Mouse (Mus musculus): ENCODE measurements around the gene Bach2.
A peak's percentile ranks its signal among the peaks of the same experiment; 100 is the strongest.

Gene Bach2

GRCm38 (mm10) chr4:32293686-32294265, 55.2 kb downstream of the Bach2 start:
- no peak for DNase-seq (ENCODE audit: low read depth, low spot score)

- no peak for DNase-seq (ENCODE audit: low read depth, low spot score)
Observed at GRCm38 (mm10) chr4:32297071-32297671, 58.6 kb downstream of the Bach2 start.

GRCm38 (mm10) chr4:32299221-32299620, 60.6 kb downstream of the Bach2 start:
- no peak for DNase-seq (ENCODE audit: low read depth, low spot score)

GRCm38 (mm10) chr4:32299970-32300369, 61.4 kb downstream of the Bach2 start:
- DNase-seq (ENCODE audit: low read depth, low spot score) = no peak

GRCm38 (mm10) chr4:32302668-32303067, 64.1 kb downstream of the Bach2 start:
- DNase-seq (ENCODE audit: low read depth, low spot score) = peak; percentile 52

GRCm38 (mm10) chr4:32303076-32303475, 64.5 kb downstream of the Bach2 start:
- DNase-seq (ENCODE audit: low read depth, low spot score) = peak; percentile 67

GRCm38 (mm10) chr4:32303674-32304073, 65.1 kb downstream of the Bach2 start:
- DNase-seq (ENCODE audit: low read depth, low spot score) = peak; percentile 95

- no peak for DNase-seq (ENCODE audit: low read depth, low spot score)
Observed at GRCm38 (mm10) chr4:32304221-32304703, 65.7 kb downstream of the Bach2 start.

GRCm38 (mm10) chr4:32305036-32305615, 66.5 kb downstream of the Bach2 start:
- no peak for DNase-seq (ENCODE audit: low read depth, low spot score)

GRCm38 (mm10) chr4:32305683-32306082, 67.1 kb downstream of the Bach2 start:
- DNase-seq (ENCODE audit: low read depth, low spot score) = no peak

GRCm38 (mm10) chr4:32306169-32306792, 67.7 kb downstream of the Bach2 start:
- DNase-seq (ENCODE audit: low read depth, low spot score) = no peak

- no peak for DNase-seq (ENCODE audit: low read depth, low spot score)
Observed at GRCm38 (mm10) chr4:32307215-32307614, 68.6 kb downstream of the Bach2 start.

- no peak for DNase-seq (ENCODE audit: low read depth, low spot score)
Observed at GRCm38 (mm10) chr4:32312171-32312946, 73.8 kb downstream of the Bach2 start.

GRCm38 (mm10) chr4:32314919-32315318, 76.3 kb downstream of the Bach2 start:
- no peak for DNase-seq (ENCODE audit: low read depth, low spot score)

- no peak for DNase-seq (ENCODE audit: low read depth, low spot score)
Observed at GRCm38 (mm10) chr4:32318608-32319007, 80.0 kb downstream of the Bach2 start.

GRCm38 (mm10) chr4:32319327-32319726, 80.7 kb downstream of the Bach2 start:
- no peak for DNase-seq (ENCODE audit: low read depth, low spot score)

GRCm38 (mm10) chr4:32320039-32320438, 81.4 kb downstream of the Bach2 start:
- no peak for DNase-seq (ENCODE audit: low read depth, low spot score)

GRCm38 (mm10) chr4:32324111-32324510, 85.5 kb downstream of the Bach2 start:
- DNase-seq (ENCODE audit: low read depth, low spot score) = no peak

- DNase-seq (ENCODE audit: low read depth, low spot score) = no peak
Observed at GRCm38 (mm10) chr4:32324967-32325366, 86.4 kb downstream of the Bach2 start.

- DNase-seq (ENCODE audit: low read depth, low spot score) = no peak
Observed at GRCm38 (mm10) chr4:32325596-32325995, 87.0 kb downstream of the Bach2 start.

GRCm38 (mm10) chr4:32326279-32326678, 87.7 kb downstream of the Bach2 start:
- no peak for DNase-seq (ENCODE audit: low read depth, low spot score)

GRCm38 (mm10) chr4:32326860-32327259, 88.3 kb downstream of the Bach2 start:
- DNase-seq (ENCODE audit: low read depth, low spot score) = no peak
